Mouse (Mus musculus) thymus, adult 2 months (tissue): ENCODE results near the gene Slc10a1. TPM values are rescaled to one million over a fixed set of nuclear protein-coding genes. Genes with fewer than 3 reads are reported as not detected.

Experiments
- DNase-seq: peaks from one replicate; pipeline ENCODE4 v3.0.0; 2021
- H3K27ac ChIP-seq: fragments of 200-500 bp; 2 replicates; pipeline ENCODE4 v1.5.1; 2012; ENCODE audit warnings: low read length, control low read depth; ENCODE audit not compliant: control insufficient read depth, insufficient read depth
- H3K27me3 ChIP-seq: fragments of 200-500 bp; 2 replicates; pipeline ENCODE4 v1.6.1; 2012; ENCODE audit warnings: mild to moderate bottlenecking, low read length, moderate library complexity, mixed read lengths; ENCODE audit not compliant: control insufficient read depth, insufficient read depth
- H3K36me3 ChIP-seq: fragments of 200-500 bp; 2 replicates; pipeline ENCODE4 v1.6.1; 2012; ENCODE audit warnings: mild to moderate bottlenecking, low read length, moderate library complexity; ENCODE audit not compliant: control insufficient read depth, insufficient read depth
- H3K4me1 ChIP-seq: fragments of 200-500 bp; replicated peaks from 2 replicates; pipeline ENCODE4 v1.6.1; 2012; ENCODE audit warnings: low read length; ENCODE audit not compliant: control insufficient read depth, insufficient read depth
- H3K4me3 ChIP-seq: fragments of 200-500 bp; 2 replicates; pipeline ENCODE4 v1.5.1; 2012; ENCODE audit warnings: mild to moderate bottlenecking, low read length, control low read depth, moderate library complexity; ENCODE audit not compliant: control insufficient read depth, insufficient read depth
- CTCF ChIP-seq: fragments of 200-500 bp; IDR thresholded peaks from 2 replicates; pipeline ENCODE4 v1.5.1; 2012; ENCODE audit warnings: mild to moderate bottlenecking, control low read depth, low read length, moderate library complexity, borderline replicate concordance; ENCODE audit not compliant: control insufficient read depth, poor library complexity, insufficient read depth; ENCODE audit errors: extremely low read depth
- POLR2A ChIP-seq: fragments of 200-500 bp; IDR thresholded peaks from 2 replicates; pipeline ENCODE4 v1.6.1; 2012; ENCODE audit warnings: mild to moderate bottlenecking, low read length, control low read depth, moderate library complexity; ENCODE audit not compliant: control insufficient read depth, poor library complexity, insufficient read depth; ENCODE audit errors: extremely low read depth
- WGBS: fragments of 180-500 bp; shearing (Covaris S2); methylation state at CpG from one replicate; pipeline ENCODE4 v1.1.7; 2018; 5-methylcytosine and 5-hydroxymethylcytosine counted together
- polyA plus RNA-seq: library from polyadenylated mRNA; depleted of rRNA; stranded (reverse); fragments of >200 nt; gene quantifications from 2 replicates; pipeline ENCODE4 v1.2.3, GENCODE M21; 2012

Slc10a1 gene
- polyA plus RNA-seq, 1 experiment, result 0.07 TPM

- Histone ChIP-seq H3K4me1 (peaks cover 17% of the 10 kb centered on the region), H3K36me3 (no peaks in the 10 kb centered on the region), H3K27me3 (no peaks in the 10 kb centered on the region), H3K27ac (no peak overlapping the region), H3K4me3 (no peak overlapping the region)
- TF ChIP-seq POLR2A (no peak), CTCF (no peak)
- WGBS, result 61% methylated on average over 2 of the region's 2 CpGs
- DNase-seq, result no peak
Observed at GRCm38 (mm10) chr12:80936751-80937150, 31.8 kb downstream of the Slc10a1 start.

- Histone ChIP-seq H3K4me3 (no peak overlapping the region), H3K4me1 (peaks cover 9% of the 10 kb centered on the region), H3K27ac (no peak overlapping the region), H3K36me3 (no peaks in the 10 kb centered on the region), H3K27me3 (no peaks in the 10 kb centered on the region)
- TF ChIP-seq CTCF (no peak), POLR2A (no peak)
- DNase-seq, result no peak
- 93% methylated on average over 1 of the region's 1 CpGs for WGBS
Observed at GRCm38 (mm10) chr12:80932865-80933264, 35.6 kb downstream of the Slc10a1 start.

GRCm38 (mm10) chr12:80931402-80932140, 36.9 kb downstream of the Slc10a1 start:
- DNase-seq, result no peak
- Histone ChIP-seq H3K36me3 (no peaks in the 10 kb centered on the region), H3K27me3 (no peaks in the 10 kb centered on the region), H3K4me3 (no peak overlapping the region), H3K4me1 (no peaks in the 10 kb centered on the region), H3K27ac (no peak overlapping the region)
- TF ChIP-seq CTCF (no peak), POLR2A (no peak)
- WGBS, result 97% methylated on average over 3 of the region's 3 CpGs

- no peak for TF ChIP-seq POLR2A
- TF ChIP-seq CTCF, result no peak
- no peak overlapping the region for H3K4me3 ChIP-seq
- whole genome bisulfite sequencing, result 97% methylated on average over 7 of the region's 7 CpGs
- no peaks in the 10 kb centered on the region for H3K4me1 ChIP-seq
- DNase-seq, result no peak
- H3K27me3 ChIP-seq, result no peaks in the 10 kb centered on the region
- no peak overlapping the region for H3K27ac ChIP-seq
- H3K36me3 ChIP-seq, result no peaks in the 10 kb centered on the region
Observed at GRCm38 (mm10) chr12:80930141-80930540, 38.4 kb downstream of the Slc10a1 start.

GRCm38 (mm10) chr12:80928881-80929280, 39.6 kb downstream of the Slc10a1 start:
- no peaks in the 10 kb centered on the region for H3K36me3 ChIP-seq
- TF ChIP-seq POLR2A (no peak), CTCF (no peak)
- H3K4me3 ChIP-seq, result no peak overlapping the region
- H3K27me3 ChIP-seq, result no peaks in the 10 kb centered on the region
- WGBS, result 96% methylated on average over 3 of the region's 3 CpGs
- DNase-seq, result no peak
- no peaks in the 10 kb centered on the region for H3K4me1 ChIP-seq
- H3K27ac ChIP-seq, result no peak overlapping the region

GRCm38 (mm10) chr12:80927518-80927917, 41.0 kb downstream of the Slc10a1 start:
- no peak for DNase-seq
- no peaks in the 10 kb centered on the region for H3K36me3 ChIP-seq
- no peaks in the 10 kb centered on the region for H3K4me1 ChIP-seq
- no peak overlapping the region for H3K27ac ChIP-seq
- no peaks in the 10 kb centered on the region for H3K27me3 ChIP-seq
- 95% methylated on average over 1 of the region's 1 CpGs for WGBS
- H3K4me3 ChIP-seq, result no peak overlapping the region
- TF ChIP-seq CTCF, result no peak
- no peak for TF ChIP-seq POLR2A

- 98% methylated on average over 4 of the region's 4 CpGs for WGBS
- H3K4me3 ChIP-seq, result no peak overlapping the region
- H3K36me3 ChIP-seq, result no peaks in the 10 kb centered on the region
- H3K4me1 ChIP-seq, result no peaks in the 10 kb centered on the region
- H3K27ac ChIP-seq, result no peak overlapping the region
- no peaks in the 10 kb centered on the region for H3K27me3 ChIP-seq
- no peak for DNase-seq
- TF ChIP-seq CTCF (no peak), POLR2A (no peak)
Observed at GRCm38 (mm10) chr12:80926550-80926949, 42.0 kb downstream of the Slc10a1 start.
